Mouse (Mus musculus) intestine, postnatal 0 days (tissue): ENCODE measurements at regions not wholly inside any gene's neighbourhood (a gene's known extent, or its start where the extent isn't known, plus 50 kb on each side); places are given as distances from the start of the nearest gene placed in this dataset.

Experiments used
- ATAC-seq: fragments of 200-750 bp; cut with Nextera tagmentation; 2 replicates; pipeline ENCODE4 v1.8.0; 2017; ENCODE audit warnings: mild to moderate bottlenecking, moderate TSS enrichment, moderate library complexity
- H3K27ac ChIP-seq: fragments of 300-500 bp; sonication (generic); 2 replicates; pipeline ENCODE4 v1.5.1; 2014; ENCODE audit warnings: mild to moderate bottlenecking, low read depth, low read length, moderate library complexity
- H3K27me3 ChIP-seq: fragments of 300-500 bp; sonication (generic); replicated peaks from 2 replicates; pipeline ENCODE4 v1.6.1; 2014; ENCODE audit warnings: low read length, mixed read lengths; ENCODE audit not compliant: control insufficient read depth, insufficient read depth
- H3K36me3 ChIP-seq: fragments of 300-500 bp; sonication (generic); 2 replicates; pipeline ENCODE4 v1.6.1; 2014; ENCODE audit warnings: mild to moderate bottlenecking, moderate library complexity; ENCODE audit not compliant: control insufficient read depth, insufficient read depth
- H3K4me1 ChIP-seq: fragments of 300-500 bp; sonication (generic); replicated peaks from 2 replicates; pipeline ENCODE4 v1.6.1; 2014; ENCODE audit warnings: antibody characterized with exemption, low read length, mixed read lengths; ENCODE audit not compliant: control insufficient read depth, insufficient read depth
- H3K4me2 ChIP-seq: fragments of 300-500 bp; sonication (generic); replicated peaks from 2 replicates; pipeline ENCODE4 v1.6.1; 2014; ENCODE audit warnings: low read depth, mild to moderate bottlenecking, moderate library complexity
- H3K4me3 ChIP-seq: fragments of 300-500 bp; sonication (generic); 2 replicates; pipeline ENCODE4 v1.5.1; 2014; ENCODE audit warnings: low read depth, low read length
- H3K9ac ChIP-seq: fragments of 300-500 bp; sonication (generic); 2 replicates; pipeline ENCODE4 v1.6.1; 2014; ENCODE audit warnings: mild to moderate bottlenecking, low read depth, low read length
- H3K9me3 ChIP-seq: fragments of 300-500 bp; sonication (generic); 2 replicates; pipeline ENCODE4 v1.6.1; 2016; ENCODE audit warnings: mixed run types; ENCODE audit not compliant: control insufficient read depth
- CTCF ChIP-seq: sonication (generic); IDR thresholded peaks from 2 replicates; pipeline ENCODE4 v1.5.1; 2016; ENCODE audit warnings: low read depth, mild to moderate bottlenecking, control low read depth, antibody characterized with exemption, moderate library complexity
- WGBS: fragments of 180-500 bp; shearing (Covaris S2); extraction: QIAGEN DNeasy Blood & Tissue Kit; methylation state at CpG from one replicate; pipeline ENCODE4 v1.1.7; 2014; 5-methylcytosine and 5-hydroxymethylcytosine counted together

DNA sequence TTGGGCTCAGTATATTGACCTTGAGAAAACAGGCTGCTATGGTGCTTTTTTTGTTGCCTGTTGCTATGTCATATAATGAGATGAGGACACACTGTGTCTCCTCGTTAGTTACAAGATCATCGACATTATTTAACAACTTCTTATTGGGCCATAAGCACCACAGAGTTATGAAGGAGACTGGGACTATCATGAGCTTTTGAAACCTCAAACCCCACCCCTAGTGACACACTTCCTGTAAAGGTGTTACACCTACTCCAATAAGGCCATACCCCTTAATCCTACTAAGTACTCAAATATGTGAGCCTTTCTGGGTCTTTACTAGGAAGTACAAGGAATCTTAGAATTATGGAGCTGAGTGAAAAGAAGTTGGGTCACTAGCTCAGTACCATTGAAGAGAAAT, 875.3 kb downstream of the Car8 start:
- H3K4me3 ChIP-seq, result no peak overlapping the region
- ATAC-seq, result no peak
- no peaks in the 10 kb centered on the region for H3K36me3 ChIP-seq
- H3K27me3 ChIP-seq, result no peaks in the 10 kb centered on the region
- no peak overlapping the region for H3K9ac ChIP-seq
- H3K27ac ChIP-seq, result no peak overlapping the region
- no peak for TF ChIP-seq CTCF
- no peaks in the 10 kb centered on the region for H3K9me3 ChIP-seq
- H3K4me1 ChIP-seq, result no peaks in the 10 kb centered on the region
- 93% methylated on average over 2 of the region's 2 CpGs for WGBS
- no peak overlapping the region for H3K4me2 ChIP-seq

DNA sequence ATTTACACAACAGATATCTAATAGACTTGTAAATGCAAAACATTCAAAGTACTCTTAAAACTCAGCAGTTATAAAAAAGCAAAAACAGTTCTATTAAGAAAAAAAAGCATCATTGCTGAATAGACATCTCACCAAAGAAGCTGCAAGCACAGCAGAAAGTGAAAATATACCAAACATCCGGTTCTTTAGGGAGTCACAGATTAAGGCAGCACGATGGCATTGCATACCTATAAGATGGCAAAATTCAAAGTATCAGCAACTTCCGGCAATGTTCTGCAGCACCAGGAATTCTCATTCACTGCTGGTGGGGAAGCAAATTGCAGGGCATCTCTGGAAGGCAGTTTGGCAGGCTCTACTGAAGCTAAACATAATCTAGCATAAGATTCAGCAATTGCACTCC, 882.6 kb downstream of the Car8 start:
- ATAC-seq, result no peak
- H3K36me3 ChIP-seq, result no peaks in the 10 kb centered on the region
- H3K9ac ChIP-seq, result no peak overlapping the region
- H3K27me3 ChIP-seq, result no peaks in the 10 kb centered on the region
- no peak overlapping the region for H3K27ac ChIP-seq
- H3K4me3 ChIP-seq, result no peak overlapping the region
- H3K4me2 ChIP-seq, result no peak overlapping the region
- H3K9me3 ChIP-seq, result no peaks in the 10 kb centered on the region
- H3K4me1 ChIP-seq, result no peaks in the 10 kb centered on the region
- WGBS, result 89% methylated on average over 3 of the region's 3 CpGs
- TF ChIP-seq CTCF, result no peak

DNA sequence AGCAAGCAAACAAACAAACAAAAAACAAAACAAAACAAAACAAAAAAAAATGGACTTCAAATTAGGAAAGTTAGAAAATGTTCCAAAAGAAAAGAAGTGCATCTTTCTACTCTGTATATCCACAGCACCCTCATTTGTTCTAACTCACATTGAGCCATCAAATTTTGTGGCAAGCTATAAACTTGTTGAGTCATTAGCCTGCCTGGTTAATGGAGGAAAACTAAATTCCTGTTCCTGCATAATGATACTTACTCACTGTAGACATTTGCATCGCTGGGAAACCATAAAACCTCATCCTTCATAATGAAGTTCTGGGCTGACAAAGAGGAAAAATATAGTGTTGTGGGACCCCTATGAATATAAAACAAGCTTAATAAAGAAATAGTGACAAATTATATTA, 891.5 kb downstream of the Car8 start:
- Histone ChIP-seq H3K9me3 (no peaks in the 10 kb centered on the region), H3K4me3 (no peak overlapping the region), H3K9ac (no peak overlapping the region), H3K4me1 (no peaks in the 10 kb centered on the region), H3K36me3 (no peaks in the 10 kb centered on the region), H3K27me3 (no peaks in the 10 kb centered on the region), H3K4me2 (no peak overlapping the region), H3K27ac (no peak overlapping the region)
- WGBS, result 85% methylated on average over 1 of the region's 1 CpGs
- ATAC-seq, result no peak
- TF ChIP-seq CTCF, result no peak

DNA sequence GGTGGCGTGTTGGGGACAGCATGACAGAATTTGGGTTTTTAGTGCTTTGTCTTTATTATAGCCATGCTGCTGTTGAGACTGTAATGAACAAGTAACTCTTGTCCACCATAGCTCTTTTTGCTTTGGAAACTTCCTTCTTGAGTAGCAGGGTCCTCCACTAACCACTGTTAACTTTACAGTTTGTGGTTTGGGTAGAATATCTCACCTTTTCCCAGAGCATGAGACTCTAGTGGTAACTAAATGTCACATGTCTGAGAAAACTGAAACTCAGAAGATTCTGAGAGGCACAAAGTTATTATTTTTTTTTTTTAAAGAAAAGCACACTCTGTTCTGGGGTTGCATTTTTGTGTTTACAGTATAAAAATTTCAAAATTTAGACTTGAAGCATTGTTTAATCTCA, 897.7 kb downstream of the Car8 start:
- TF ChIP-seq CTCF, result no peak
- Histone ChIP-seq H3K4me3 (no peak overlapping the region), H3K36me3 (no peaks in the 10 kb centered on the region), H3K27me3 (no peaks in the 10 kb centered on the region), H3K9me3 (no peaks in the 10 kb centered on the region), H3K9ac (no peak overlapping the region), H3K4me1 (no peaks in the 10 kb centered on the region), H3K4me2 (no peak overlapping the region), H3K27ac (no peak overlapping the region)
- ATAC-seq, result no peak
- WGBS, result 96% methylated on average over 1 of the region's 1 CpGs

DNA sequence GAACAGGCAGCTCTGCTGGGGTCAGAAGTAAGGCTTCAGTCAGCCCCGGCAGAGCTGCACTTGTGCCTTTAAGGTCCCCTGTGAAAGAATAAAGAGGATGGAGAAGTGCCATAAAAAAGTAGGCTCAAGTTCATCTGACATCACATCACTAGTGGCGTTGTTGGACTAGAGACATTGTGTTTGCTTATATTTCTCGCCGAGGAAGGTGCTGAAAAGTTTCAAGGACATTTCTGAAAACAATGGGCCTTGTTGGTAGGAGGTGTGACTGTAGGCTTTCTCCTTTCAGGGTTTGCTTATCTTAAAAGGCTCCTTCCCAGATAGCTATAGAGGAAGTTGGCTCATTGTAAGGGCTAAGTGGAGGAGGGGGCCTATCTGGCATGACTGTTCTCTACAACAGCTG, 924.6 kb downstream of the Car8 start:
- Histone ChIP-seq H3K4me1 (peaks cover 4% of the 10 kb centered on the region), H3K27ac (no peak overlapping the region; the same call in 1 of the 2 replicates), H3K4me3 (no peak overlapping the region), H3K9ac (no peak overlapping the region), H3K36me3 (no peaks in the 10 kb centered on the region), H3K9me3 (no peaks in the 10 kb centered on the region), H3K4me2 (no peak overlapping the region), H3K27me3 (no peaks in the 10 kb centered on the region)
- ATAC-seq, result peak; percentile 68
- TF ChIP-seq CTCF, result no peak
- 29% methylated on average over 4 of the region's 4 CpGs for WGBS

DNA sequence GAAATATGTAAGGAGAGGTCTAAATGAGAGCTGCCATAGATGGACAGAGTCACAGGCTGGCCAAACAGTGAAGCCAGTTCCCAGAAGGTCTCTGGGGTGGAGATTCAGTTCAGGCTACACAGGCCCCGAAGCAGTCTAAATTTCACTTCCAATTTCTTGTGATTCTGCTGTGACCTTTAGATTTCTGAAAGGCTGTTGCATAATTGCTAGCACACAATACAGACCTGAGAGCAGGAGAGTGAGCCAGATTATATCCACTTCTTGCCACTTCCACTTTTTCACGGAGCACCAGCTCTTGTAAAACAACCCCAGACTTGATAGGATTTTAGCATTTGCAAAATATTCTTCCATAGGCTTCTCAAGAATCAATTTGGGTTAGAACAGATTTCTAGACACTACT, 925.6 kb downstream of the Car8 start:
- 24% methylated on average over 2 of the region's 2 CpGs for WGBS
- Histone ChIP-seq H3K27ac (no peak overlapping the region), H3K36me3 (no peaks in the 10 kb centered on the region), H3K27me3 (no peaks in the 10 kb centered on the region), H3K9ac (no peak overlapping the region), H3K9me3 (no peaks in the 10 kb centered on the region), H3K4me2 (no peak overlapping the region), H3K4me1 (peaks cover 4% of the 10 kb centered on the region), H3K4me3 (no peak overlapping the region)
- TF ChIP-seq CTCF, result no peak
- no peak for ATAC-seq

DNA sequence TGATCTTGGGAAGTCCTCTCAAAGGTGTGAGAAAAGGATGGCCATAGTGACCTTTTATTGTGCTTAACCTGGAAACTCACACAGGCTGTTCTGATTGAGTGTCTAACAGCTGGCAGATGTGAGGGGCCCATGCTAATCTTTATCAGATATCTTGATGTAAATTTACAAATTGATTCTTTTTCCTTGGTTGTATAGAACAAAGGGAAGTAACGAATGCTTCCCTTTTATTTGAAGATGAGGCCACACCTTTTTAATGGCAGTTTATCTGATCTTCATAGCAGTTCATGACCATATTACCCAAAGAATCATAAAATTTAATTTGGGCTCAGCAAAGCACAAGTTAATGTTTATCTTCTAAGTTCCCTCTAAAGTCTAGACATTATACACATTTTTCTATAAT, 926.7 kb downstream of the Car8 start:
- TF ChIP-seq CTCF, result no peak
- no peak overlapping the region for H3K9ac ChIP-seq
- peaks cover 4% of the 10 kb centered on the region for H3K4me1 ChIP-seq
- H3K4me3 ChIP-seq, result no peak overlapping the region
- H3K9me3 ChIP-seq, result no peaks in the 10 kb centered on the region
- no peak overlapping the region for H3K27ac ChIP-seq
- H3K4me2 ChIP-seq, result no peak overlapping the region
- 34% methylated on average over 1 of the region's 1 CpGs for WGBS
- no peaks in the 10 kb centered on the region for H3K27me3 ChIP-seq
- peak; percentile 60; the same call in 1 of the 2 replicates for ATAC-seq
- no peaks in the 10 kb centered on the region for H3K36me3 ChIP-seq
